Mouse (Mus musculus) T-helper 1 cell (primary cell): ENCODE measurements around the gene Fam78a.
"Not testable (repeated sequence)": the region's sequence is repeated elsewhere in the genome, so short reads cannot be mapped to it uniquely, and the experiment has no call there.

ENCODE experiments used
- in situ Hi-C: fragments of 300-600 bp; cut with MboI, MseI; formaldehyde crosslinking; loops from one replicate; pipeline ENCODE4 v1.15.1; 2025; ENCODE audit warnings: high pct_unique_total_duplicates

Fam78a gene

DNA sequence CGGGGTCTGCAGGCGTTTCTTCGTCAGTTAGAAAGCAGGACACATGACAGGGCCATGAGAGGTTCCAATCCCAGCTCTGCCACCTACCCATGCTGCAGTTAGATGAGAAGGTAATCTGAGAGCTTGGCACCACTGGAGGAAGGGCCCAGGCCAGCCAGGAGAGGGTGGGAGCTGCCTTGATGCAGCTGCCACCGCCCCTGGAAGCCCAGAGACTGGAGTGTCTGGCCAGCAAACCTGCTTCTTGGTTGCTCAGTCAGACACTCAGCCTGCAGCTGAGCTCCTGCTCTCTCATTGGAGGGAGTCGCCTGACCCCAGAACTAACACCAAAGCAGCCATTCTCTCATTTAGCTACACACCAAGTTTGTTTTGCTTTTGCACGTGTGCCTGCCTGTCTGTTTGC, 39.3 kb downstream of the Fam78a start:
- in situ Hi-C loops: no loop called here

DNA sequence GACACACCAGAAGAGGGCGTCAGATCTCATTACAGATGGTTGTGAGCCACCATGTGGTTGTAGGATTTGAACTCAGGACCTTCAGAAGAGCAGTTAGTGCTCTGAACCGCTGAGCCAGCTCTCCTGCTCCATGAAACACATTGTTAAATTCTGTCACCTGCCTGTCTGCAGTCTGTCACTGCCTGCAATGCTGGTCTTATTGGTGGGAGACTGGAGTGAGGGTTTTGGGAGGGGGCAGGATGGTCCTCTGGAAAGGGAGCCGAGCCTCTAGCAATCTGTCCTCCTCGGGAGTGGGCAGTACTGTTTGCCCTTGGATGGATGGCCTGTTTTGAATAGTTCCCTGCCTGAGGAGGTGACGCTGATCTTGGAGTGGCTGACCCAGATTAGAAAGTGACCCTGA, 40.8 kb downstream of the Fam78a start:
- in situ Hi-C loops: no loop called here

DNA sequence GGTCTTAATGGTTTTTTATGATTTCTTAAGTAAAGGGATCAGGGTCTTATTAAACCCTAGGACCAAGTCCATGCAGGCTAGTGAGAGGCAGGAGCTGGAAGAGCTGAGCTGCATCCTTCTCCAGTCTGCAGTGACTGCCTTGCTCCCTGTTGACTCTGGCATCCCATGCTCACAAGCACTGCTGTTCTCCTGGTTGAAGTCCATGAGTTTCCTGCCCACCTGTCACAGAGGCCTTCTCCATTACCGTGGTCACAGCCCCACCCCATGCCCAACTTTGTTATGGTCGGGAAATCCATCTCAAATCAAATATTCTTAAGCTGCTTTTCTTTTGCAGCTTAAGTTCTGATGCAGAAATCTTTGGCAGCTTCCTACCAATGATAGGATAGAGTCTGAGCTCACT, 43.6 kb downstream of the Fam78a start:
- in situ Hi-C loops: no loop called here

DNA sequence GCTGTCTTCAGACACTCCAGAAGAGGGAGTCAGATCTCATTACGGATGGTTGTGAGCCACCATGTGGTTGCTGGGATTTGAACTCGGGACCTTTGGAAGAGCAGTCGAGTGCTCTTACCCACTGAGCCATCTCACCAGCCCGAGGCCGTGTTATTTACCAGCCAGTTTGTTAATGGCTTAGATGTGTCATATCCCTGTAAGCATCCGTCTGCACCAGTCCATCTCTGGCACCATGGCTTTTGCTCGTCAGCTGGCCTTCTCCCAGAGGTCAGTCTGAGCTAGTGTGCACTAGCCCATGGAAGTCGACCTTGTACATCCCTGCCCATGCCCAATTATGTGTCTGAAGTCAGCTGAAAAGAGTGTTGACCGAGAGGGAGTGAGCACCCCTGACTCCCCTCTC, 44.0 kb downstream of the Fam78a start:
- in situ Hi-C loops: not testable (repeated sequence)

DNA sequence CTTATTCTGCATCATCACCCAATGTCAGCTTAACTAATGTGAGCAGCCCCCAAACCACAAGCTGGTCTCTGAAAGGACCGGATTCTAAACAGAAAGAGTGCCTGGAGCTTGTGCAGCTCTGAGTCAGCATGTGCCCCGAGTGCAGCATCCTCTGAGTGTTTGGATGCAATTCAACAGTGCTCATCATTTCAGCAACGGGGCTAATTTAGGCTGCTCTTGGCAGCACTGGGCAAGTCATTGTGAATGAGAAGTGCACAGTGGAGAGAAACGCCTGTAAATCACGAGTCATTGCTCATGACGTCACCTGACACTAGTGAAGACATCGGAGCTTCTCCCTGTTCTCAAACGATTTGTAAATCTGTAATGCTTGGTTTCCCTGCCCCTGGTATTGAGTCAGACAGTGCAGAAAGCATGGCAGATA, 46.0 kb downstream of the Fam78a start:
- in situ Hi-C loops: no loop called here

DNA sequence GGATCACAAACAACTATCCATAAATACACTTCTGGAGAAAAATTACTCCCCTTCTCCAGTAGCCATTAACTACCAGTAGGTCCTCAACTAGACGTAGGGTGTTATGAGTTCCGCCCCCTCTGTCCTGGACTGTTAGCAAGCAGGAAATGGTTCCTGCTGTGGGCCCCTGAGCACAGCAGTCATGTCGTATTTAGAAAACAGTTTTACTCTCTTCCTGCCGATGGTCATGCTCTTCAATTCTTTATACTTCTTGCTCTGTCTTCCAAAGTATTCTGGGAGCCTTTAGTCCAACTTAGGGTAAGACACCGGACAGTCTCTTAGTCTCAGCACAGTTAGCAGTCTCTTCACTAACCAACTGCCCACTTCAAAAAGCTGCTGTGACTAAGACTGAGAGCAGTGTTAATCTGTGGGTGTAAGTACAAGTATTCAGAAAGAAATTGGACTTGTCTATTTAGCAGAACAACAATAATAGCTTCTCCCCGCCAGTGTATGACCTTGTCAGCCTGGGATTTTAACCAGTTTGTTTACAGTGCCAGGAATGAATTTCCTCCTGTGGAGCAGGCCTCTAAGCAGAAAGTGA, 47.3 kb downstream of the Fam78a start:
- in situ Hi-C loops: no loop called here

DNA sequence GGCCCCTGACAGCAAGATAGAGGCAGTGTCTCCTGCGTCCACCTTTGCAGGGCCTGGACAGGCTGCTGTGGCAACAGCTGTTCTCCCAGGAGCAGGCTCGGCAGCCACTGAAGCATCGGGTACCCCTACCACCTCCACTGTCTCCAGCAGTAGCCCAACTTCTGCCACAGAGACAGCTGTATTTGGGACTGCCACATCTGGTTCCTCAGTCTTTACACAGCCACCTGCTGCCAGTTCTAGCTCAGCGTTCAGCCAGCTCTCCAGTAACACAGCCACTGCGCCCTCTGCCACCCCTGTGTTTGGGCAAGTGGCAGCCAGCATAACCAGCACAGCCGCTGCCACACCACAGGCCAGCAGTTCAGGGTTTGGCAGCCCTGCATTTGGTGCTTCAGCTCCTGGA, 50.5 kb downstream of the Fam78a start:
- in situ Hi-C loops: no loop called here

DNA sequence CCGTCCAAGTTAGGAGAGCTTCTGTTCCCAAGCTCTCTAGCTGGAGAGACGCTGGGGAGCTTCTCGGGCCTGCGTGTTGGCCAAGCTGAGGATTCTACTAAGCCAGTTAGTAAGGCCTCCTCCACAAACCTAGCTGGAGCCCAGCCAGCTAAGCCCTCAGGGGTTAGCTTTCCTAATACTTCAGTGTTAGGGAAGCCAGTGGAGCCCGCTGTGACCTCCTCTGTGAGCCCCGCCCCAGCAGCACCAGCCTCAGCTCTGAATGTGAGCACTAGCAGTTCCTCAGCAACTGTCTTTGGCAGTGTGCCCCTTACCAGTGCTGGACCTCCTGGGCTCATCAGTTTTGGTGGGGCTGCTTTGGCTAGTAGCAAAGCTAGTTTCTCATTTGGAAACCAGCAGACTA, 51.2 kb downstream of the Fam78a start:
- in situ Hi-C loops: no loop called here

DNA sequence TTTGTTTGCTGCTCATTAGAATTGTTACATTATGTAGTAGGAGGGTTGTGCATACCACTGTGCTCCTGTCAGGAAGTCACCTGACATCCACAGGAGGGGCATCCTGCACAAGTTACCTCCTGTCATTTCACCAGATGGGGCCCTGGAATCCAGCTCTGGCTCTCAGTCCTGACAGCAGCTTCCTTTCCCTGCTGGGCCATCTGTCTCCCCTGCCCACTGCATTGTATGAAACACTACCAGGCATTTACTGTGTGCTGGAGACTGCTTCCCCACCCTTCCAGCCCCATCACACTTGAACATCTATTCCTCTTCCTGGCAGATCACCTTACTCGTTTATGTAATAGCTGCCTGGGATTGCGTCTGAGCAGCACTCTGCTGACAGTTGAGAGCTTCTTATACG, 55.0 kb downstream of the Fam78a start:
- in situ Hi-C loops: no loop called here

DNA sequence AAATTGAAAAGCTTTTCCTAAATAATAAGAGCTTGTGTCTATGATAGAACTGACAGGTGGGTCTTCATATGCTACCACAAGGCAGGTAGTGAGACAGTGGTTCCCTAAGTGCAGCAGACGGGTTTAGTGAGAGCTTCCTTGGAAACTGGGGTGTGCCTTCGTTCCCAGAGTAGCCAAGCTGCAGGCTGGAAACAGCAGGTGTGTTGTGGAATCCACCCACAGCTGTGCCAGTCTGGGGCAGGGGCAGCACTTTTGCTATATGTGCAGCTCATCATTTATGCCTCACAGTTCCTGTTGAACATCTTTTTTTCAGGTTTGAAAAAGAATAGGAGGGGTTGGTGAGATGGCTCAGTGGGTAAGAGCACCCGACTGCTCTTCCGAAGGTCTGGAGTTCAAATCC, 60.3 kb downstream of the Fam78a start:
- in situ Hi-C loops: loop anchor here (25.0 kb wide), 1 partner anchor 2012 kb away; no protein-coding TSS in a partner anchor

DNA sequence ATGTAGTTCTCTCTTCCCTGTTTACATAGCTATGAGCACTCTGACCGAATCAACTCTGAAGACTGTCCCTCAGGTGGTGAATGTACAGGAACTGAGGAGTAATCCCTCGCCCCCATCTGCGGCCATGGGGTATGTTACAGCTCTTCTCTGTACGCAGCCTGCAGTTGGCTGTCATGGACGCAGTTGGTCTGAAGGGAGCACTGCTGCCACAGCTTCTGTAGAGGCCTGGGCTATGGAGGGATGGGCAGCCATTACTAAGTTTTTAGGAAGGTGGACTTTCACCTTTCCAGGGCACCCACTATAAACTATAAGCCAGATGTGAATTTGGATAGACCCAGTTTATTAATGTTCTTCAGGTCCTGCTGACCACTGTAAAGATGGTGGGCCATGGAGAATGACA, 64.4 kb downstream of the Fam78a start:
- in situ Hi-C loops: loop anchor here (25.0 kb wide), 1 partner anchor 2008 kb away; no protein-coding TSS in a partner anchor

DNA sequence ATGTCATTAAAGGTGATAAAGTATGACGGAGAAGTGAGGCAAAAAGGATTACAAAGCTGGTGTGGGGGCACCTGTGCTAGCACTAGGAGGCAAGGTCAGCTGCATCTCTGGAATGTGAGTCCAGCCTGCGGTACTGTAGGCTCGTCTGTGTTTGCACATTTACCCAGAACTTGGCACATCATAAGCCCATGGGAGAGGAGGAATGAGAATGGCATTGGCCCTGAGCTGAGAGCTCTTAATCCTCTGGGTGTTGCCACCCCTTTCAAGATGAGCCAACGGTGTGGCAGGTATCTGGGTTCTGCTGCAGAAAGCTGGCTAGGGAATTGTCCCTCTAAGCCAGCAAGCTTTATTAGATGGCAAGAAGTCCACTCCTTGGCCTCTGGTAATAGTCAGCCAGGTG, 65.0 kb downstream of the Fam78a start:
- in situ Hi-C loops: loop anchor here (25.0 kb wide), 1 partner anchor 2007 kb away; no protein-coding TSS in a partner anchor

DNA sequence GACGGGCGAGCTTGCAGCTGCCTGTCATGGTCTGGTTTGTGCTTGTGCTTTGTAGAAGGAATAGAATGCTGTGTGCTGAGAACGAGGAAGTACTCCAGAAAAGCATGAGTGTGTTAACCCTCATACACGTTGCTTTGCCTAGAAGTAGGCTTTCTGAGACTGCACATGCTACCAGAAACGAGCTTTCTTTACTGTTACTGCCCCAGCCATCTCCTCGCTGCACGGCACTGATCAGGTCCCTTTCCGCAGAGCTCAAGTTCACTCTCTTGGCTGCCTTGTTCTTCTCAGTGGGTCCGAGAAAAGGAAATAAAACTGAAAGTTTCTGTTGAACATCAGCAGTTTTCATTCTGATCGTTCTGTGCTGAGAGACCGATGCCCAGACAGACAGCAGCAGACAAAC, 75.9 kb downstream of the Fam78a start:
- in situ Hi-C loops: loop anchor here (25.0 kb wide), 1 partner anchor 1996 kb away; no protein-coding TSS in a partner anchor

DNA sequence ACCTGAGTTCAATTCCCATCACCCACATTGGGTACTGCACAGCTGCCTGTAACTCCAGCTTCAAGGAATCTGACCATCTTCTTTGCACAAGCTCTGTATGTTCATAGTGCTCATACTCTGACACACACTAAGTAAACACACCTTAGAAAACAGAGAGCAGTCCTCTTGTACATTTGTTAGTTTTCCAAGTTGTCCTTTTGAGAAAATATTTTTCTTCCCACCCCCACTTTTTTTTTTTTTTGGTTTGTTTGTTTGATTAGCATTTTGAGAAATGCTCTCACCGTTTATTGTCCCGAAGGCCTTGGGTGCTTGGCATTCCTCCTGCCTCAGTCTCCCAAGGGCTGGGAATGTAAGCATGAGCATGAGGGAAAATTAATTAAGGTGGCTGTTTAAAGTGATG, 76.3 kb downstream of the Fam78a start:
- in situ Hi-C loops: loop anchor here (25.0 kb wide), 1 partner anchor 1996 kb away; no protein-coding TSS in a partner anchor
